Mouse (Mus musculus): ENCODE results near the gene Ctcfl.

- no peak for TF ChIP-seq CTCF (IDR thresholded peaks at IDR 0.05; ENCODE audit: low read depth)
- no peak for TF ChIP-seq EP300 (IDR thresholded peaks at IDR 0.05; ENCODE audit: low read depth)
Observed at GRCm38 (mm10) chr2:173084871-173085270, 34.5 kb downstream of the Ctcfl start.
